Mouse (Mus musculus) neural tube, embryonic 14.5 days (tissue): Measurements from ENCODE around the gene Hk2. TPM values are rescaled to one million over a fixed set of nuclear protein-coding genes. Genes with fewer than 3 reads are reported as not detected.
"Not testable (repeated sequence)": the region's sequence is repeated elsewhere in the genome, so short reads cannot be mapped to it uniquely, and the experiment has no call there.

Experiments
- ATAC-seq: fragments of 200-750 bp; cut with Nextera tagmentation; 2 replicates; pipeline ENCODE4 v1.8.0; 2017; ENCODE audit warnings: low read depth, mild to moderate bottlenecking, moderate TSS enrichment, moderate library complexity
- H3K27ac ChIP-seq: fragments of 300-500 bp; sonication (generic); 2 replicates; pipeline ENCODE4 v1.5.1; 2014; ENCODE audit warnings: low read depth, mild to moderate bottlenecking, control low read depth, low read length, moderate library complexity, mixed read lengths
- H3K27me3 ChIP-seq: fragments of 300-500 bp; sonication (generic); 2 replicates; pipeline ENCODE4 v1.6.1; 2014; ENCODE audit warnings: low read length; ENCODE audit not compliant: control insufficient read depth, insufficient read depth
- H3K36me3 ChIP-seq: fragments of 300-500 bp; sonication (generic); 2 replicates; pipeline ENCODE4 v1.6.1; 2014; ENCODE audit warnings: low read length, mixed read lengths; ENCODE audit not compliant: control insufficient read depth, insufficient read depth
- H3K4me1 ChIP-seq: fragments of 300-500 bp; sonication (generic); 2 replicates; pipeline ENCODE4 v1.6.1; 2014; ENCODE audit warnings: low read length; ENCODE audit not compliant: control insufficient read depth, insufficient read depth
- H3K4me2 ChIP-seq: fragments of 300-500 bp; sonication (generic); 2 replicates; pipeline ENCODE4 v1.6.1; 2014; ENCODE audit warnings: mild to moderate bottlenecking, low read depth, low read length, control low read depth
- H3K4me3 ChIP-seq: fragments of 300-500 bp; sonication (generic); 2 replicates; pipeline ENCODE4 v1.5.1; 2014; ENCODE audit warnings: low read depth, low read length, control low read depth, mixed read lengths
- H3K9ac ChIP-seq: fragments of 300-500 bp; sonication (generic); replicated peaks from 2 replicates; pipeline ENCODE4 v1.6.1; 2014; ENCODE audit warnings: low read depth, mild to moderate bottlenecking, control low read depth, low read length, mixed read lengths
- H3K9me3 ChIP-seq: fragments of 300-500 bp; sonication (generic); 2 replicates; pipeline ENCODE4 v1.6.1; 2016; ENCODE audit warnings: low read length; ENCODE audit not compliant: control insufficient read depth
- WGBS: fragments of 180-500 bp; shearing (Covaris S2); extraction: QIAGEN DNeasy Blood & Tissue Kit; methylation state at CpG from one replicate; pipeline ENCODE4 v1.1.7; 2014; 5-methylcytosine and 5-hydroxymethylcytosine counted together
- polyA plus RNA-seq: library from polyadenylated mRNA; unstranded; fragments of >200 nt; fragmentation: Nextera tagmentation; extraction: Ambion mirVana; gene quantifications from 2 replicates; pipeline ENCODE4 v1.2.1, GENCODE M21; 2014

Hk2 gene
- polyA plus RNA-seq, 1 experiment from 2014 or later = 2.2 TPM

DNA sequence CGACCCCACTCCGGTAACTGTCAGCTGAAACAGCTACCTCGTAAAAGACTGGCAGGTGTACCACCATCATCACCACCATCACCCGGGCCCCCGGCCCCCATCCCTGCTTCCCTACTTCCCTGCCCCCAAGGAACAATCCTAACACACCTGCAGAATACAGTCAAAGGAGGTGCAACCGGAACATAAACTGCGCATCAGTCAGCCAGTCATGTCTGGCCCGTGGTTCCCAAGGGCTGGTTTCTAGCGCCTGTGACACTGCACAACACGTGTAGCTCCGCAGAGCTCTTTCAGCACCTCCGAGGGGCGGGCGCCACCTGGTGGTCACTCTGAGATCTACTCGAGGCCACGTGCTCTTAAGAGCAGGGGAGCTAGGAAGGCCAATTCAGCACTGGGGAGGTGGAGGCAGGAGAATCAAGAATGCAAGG lies 71.6 kb downstream of the Hk2 start:
- no peak overlapping the region for H3K4me2 ChIP-seq
- H3K9me3 ChIP-seq = no peaks in the 10 kb centered on the region
- no peaks in the 10 kb centered on the region for H3K27me3 ChIP-seq
- no peaks in the 10 kb centered on the region for H3K4me1 ChIP-seq
- no peak overlapping the region for H3K27ac ChIP-seq
- H3K9ac ChIP-seq = no peak overlapping the region
- H3K4me3 ChIP-seq = no peak overlapping the region
- 29% methylated on average over 16 of the region's 16 CpGs for WGBS
- ATAC-seq = peak; percentile 84
- no peaks in the 10 kb centered on the region for H3K36me3 ChIP-seq

GRCm38 (mm10) chr6:82701296-82701695 lies 73.0 kb downstream of the Hk2 start:
- WGBS = 79% methylated on average over 6 of the region's 6 CpGs
- no peak overlapping the region for H3K4me3 ChIP-seq
- H3K36me3 ChIP-seq = no peaks in the 10 kb centered on the region
- H3K4me2 ChIP-seq = no peak overlapping the region
- H3K9ac ChIP-seq = no peak overlapping the region
- no peak for ATAC-seq
- H3K4me1 ChIP-seq = no peaks in the 10 kb centered on the region
- H3K27ac ChIP-seq = no peak overlapping the region
- no peaks in the 10 kb centered on the region for H3K9me3 ChIP-seq
- H3K27me3 ChIP-seq = no peaks in the 10 kb centered on the region

DNA sequence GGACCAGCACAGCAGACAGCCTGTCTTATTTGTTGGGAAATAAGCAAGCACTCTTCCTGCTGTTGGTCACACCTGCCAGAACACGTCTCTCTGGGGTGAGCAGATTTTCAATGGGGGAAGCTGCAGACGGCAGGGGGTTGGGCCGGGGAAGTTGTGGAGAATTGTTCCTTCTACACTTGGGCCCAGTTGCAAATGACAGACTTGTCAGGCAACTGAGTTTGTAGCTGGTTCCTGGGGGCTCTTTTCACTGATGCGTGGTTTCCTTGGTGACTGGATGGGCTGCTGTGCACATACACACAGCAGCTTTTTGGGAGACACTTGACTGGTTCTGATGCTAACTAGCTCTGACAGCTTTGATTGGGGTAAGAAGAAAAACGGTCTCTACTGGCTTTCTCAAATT lies 74.4 kb downstream of the Hk2 start:
- H3K27ac ChIP-seq = no peak overlapping the region
- no peaks in the 10 kb centered on the region for H3K36me3 ChIP-seq
- no peak for ATAC-seq
- no peak overlapping the region for H3K4me3 ChIP-seq
- 24% methylated on average over 5 of the region's 5 CpGs for WGBS
- H3K9me3 ChIP-seq = no peaks in the 10 kb centered on the region
- no peak overlapping the region for H3K4me2 ChIP-seq
- no peaks in the 10 kb centered on the region for H3K4me1 ChIP-seq
- H3K27me3 ChIP-seq = no peaks in the 10 kb centered on the region
- no peak overlapping the region for H3K9ac ChIP-seq

- no peak overlapping the region for H3K27ac ChIP-seq
- H3K4me1 ChIP-seq = no peaks in the 10 kb centered on the region
- H3K9ac ChIP-seq = no peak overlapping the region
- ATAC-seq = no peak
- 90% methylated on average over 3 of the region's 3 CpGs for WGBS
- no peaks in the 10 kb centered on the region for H3K9me3 ChIP-seq
- H3K27me3 ChIP-seq = no peaks in the 10 kb centered on the region
- H3K4me2 ChIP-seq = no peak overlapping the region
- no peak overlapping the region for H3K4me3 ChIP-seq
- no peaks in the 10 kb centered on the region for H3K36me3 ChIP-seq
These were observed 77.5 kb downstream of the Hk2 start for GRCm38 (mm10) chr6:82696736-82697135.

DNA sequence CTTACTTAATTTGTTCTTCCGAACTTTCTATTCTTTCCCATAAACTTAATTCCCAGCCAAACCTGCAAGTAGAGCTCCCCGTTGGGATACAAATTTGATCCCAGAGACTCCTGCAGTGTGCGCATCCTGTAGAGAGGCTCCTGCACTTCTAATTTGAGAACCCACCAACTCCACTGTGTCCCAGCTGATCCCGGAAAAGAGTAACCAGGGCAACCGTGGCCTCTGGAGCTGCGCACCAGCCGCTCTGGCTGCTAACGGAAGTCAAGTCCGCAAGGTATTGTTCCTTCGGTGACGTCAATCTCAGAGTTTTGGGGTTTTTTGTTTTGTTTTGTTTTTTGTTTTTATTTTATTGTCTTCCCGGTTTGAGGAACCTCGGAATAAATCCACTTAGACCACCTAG lies 79.6 kb downstream of the Hk2 start:
- Histone ChIP-seq H3K9me3 (no peaks in the 10 kb centered on the region), H3K4me1 (no peaks in the 10 kb centered on the region), H3K9ac (no peak overlapping the region), H3K4me3 (no peak overlapping the region), H3K27me3 (no peaks in the 10 kb centered on the region), H3K27ac (no peak overlapping the region), H3K36me3 (no peaks in the 10 kb centered on the region), H3K4me2 (no peak overlapping the region)
- ATAC-seq = no peak
- 59% methylated on average over 13 of the region's 13 CpGs for WGBS

DNA sequence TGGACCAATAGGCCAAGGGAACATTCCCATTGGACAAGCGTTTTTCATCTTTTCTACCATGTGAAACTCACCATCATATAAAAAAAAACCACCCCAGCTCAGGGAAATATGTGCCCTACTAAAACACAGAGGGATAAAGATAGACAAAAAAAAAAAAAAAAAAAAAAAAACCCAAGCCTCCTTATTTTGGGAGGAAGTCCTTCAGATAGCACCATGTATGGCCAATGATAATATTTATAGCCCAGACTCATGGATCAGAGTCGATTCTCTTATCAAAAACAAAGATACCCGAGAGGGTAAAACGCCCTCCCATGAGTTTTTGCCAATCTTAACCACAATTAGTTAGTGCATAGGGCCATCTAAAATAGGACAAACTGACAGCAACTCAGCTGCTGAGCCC lies 84.8 kb downstream of the Hk2 start:
- Histone ChIP-seq H3K36me3 (no peaks in the 10 kb centered on the region), H3K27ac (no peak overlapping the region), H3K4me1 (no peaks in the 10 kb centered on the region), H3K27me3 (no peaks in the 10 kb centered on the region), H3K9ac (no peak overlapping the region), H3K9me3 (no peaks in the 10 kb centered on the region), H3K4me2 (no peak overlapping the region), H3K4me3 (no peak overlapping the region)
- 89% methylated on average over 4 of the region's 4 CpGs for WGBS
- ATAC-seq = no peak

- not testable (repeated sequence) for H3K9me3 ChIP-seq, H3K36me3 ChIP-seq, H3K27me3 ChIP-seq, H3K9ac ChIP-seq, H3K4me3 ChIP-seq, H3K27ac ChIP-seq, ATAC-seq, H3K4me2 ChIP-seq, H3K4me1 ChIP-seq
- WGBS = 28% methylated on average over 5 of the region's 5 CpGs
These were observed 85.7 kb downstream of the Hk2 start for GRCm38 (mm10) chr6:82688586-82688985.

GRCm38 (mm10) chr6:82684136-82684535 lies 90.1 kb downstream of the Hk2 start:
- Histone ChIP-seq H3K27ac (no peak overlapping the region), H3K9me3 (no peaks in the 10 kb centered on the region), H3K27me3 (no peaks in the 10 kb centered on the region), H3K4me2 (no peak overlapping the region), H3K36me3 (no peaks in the 10 kb centered on the region), H3K9ac (no peak overlapping the region), H3K4me1 (no peaks in the 10 kb centered on the region), H3K4me3 (no peak overlapping the region)
- ATAC-seq = no peak

- WGBS = 80% methylated on average over 2 of the region's 2 CpGs
- H3K36me3 ChIP-seq, H3K27me3 ChIP-seq, H3K9me3 ChIP-seq, H3K9ac ChIP-seq, H3K4me3 ChIP-seq, ATAC-seq, H3K4me2 ChIP-seq, H3K27ac ChIP-seq, H3K4me1 ChIP-seq: not testable (repeated sequence)
These were observed 95.0 kb downstream of the Hk2 start for GRCm38 (mm10) chr6:82679286-82679685.

DNA sequence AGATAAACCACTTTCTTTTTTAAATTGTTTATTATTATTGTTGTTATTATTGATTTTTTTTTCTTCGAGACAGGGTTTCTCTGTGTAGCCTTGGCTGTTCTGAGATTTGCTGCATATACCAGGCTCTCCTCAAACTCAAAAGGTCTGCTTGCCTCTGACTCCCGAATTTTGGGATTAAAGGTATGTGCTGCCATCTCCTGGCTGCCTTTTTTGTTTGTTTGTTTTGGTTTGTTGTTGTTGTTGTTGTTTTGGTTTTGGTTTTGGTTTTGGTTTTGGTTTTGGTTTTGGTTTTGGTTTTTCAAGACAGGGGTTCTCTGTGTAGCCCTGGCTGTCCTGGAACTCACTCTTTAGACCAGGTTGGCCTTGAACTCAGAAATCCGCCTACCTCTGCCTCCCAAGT lies 96.6 kb downstream of the Hk2 start:
- H3K27ac ChIP-seq, H3K4me1 ChIP-seq, H3K9me3 ChIP-seq, H3K9ac ChIP-seq, H3K4me2 ChIP-seq, H3K36me3 ChIP-seq, H3K4me3 ChIP-seq, ATAC-seq, H3K27me3 ChIP-seq: not testable (repeated sequence)
- 79% methylated on average over 3 of the region's 3 CpGs for WGBS
